In genomic region chr7:63730012-63730411, GRCm38 (mm10) we compare ENCODE assay signal across 15 mouse cellular contexts.
"Had no signal": no experiment of that assay in that cellular context is flagged by ENCODE, and none has a peak within 500 bp of the region (broad histone marks: within the 10 kb centered on the region; RNA-seq: fewer than 3 reads in every experiment).

No protein-coding gene starts in this region.

- H3K4me2 ChIP-seq: lung, embryonic 14.5 days; midbrain, embryonic 12.5 days; midbrain, embryonic 15.5 days; neural tube, embryonic 12.5 days; stomach, embryonic 15.5 days had no signal

- H3K27me3 ChIP-seq: midbrain, embryonic 12.5 days; midbrain, embryonic 15.5 days; neural tube, embryonic 12.5 days; stomach, embryonic 15.5 days had no signal

- H3K9ac ChIP-seq: liver, embryonic 14.5 days; lung, embryonic 14.5 days; midbrain, embryonic 12.5 days; midbrain, embryonic 15.5 days; neural tube, embryonic 12.5 days; stomach, embryonic 15.5 days had no signal

- H3K9me3 ChIP-seq: midbrain, embryonic 10.5 days; midbrain, embryonic 12.5 days; midbrain, embryonic 15.5 days; neural tube, embryonic 12.5 days; stomach, embryonic 15.5 days had no signal

- H3K36me3 ChIP-seq: midbrain, embryonic 10.5 days; midbrain, embryonic 12.5 days; neural tube, embryonic 12.5 days; stomach, embryonic 15.5 days had no signal

- ATAC-seq: midbrain, embryonic 15.5 days had no signal

- H3K4me3 ChIP-seq: midbrain, embryonic 10.5 days; midbrain, embryonic 12.5 days; midbrain, embryonic 15.5 days; neural tube, embryonic 12.5 days; stomach, embryonic 15.5 days had no signal

- H3K4me1 ChIP-seq: midbrain, embryonic 10.5 days; midbrain, embryonic 12.5 days; midbrain, embryonic 15.5 days; neural tube, embryonic 12.5 days; stomach, embryonic 15.5 days had no signal

- DNase-seq: lung, adult 18-20 months; lung, embryonic 14.5 days; lung, postnatal 10 days; lung, postnatal 4 days; right cerebral cortex, postnatal 14 days; thymus, adult 2 months; thymus, postnatal 25 days; thymus, postnatal 4 days had no signal

- H3K27ac ChIP-seq: liver, embryonic 14.5 days; midbrain, embryonic 10.5 days; midbrain, embryonic 12.5 days; midbrain, embryonic 15.5 days; neural tube, embryonic 12.5 days; stomach, embryonic 15.5 days; stomach, postnatal 0 days had no signal
